Mouse (Mus musculus) monocyte, adult 5-6 weeks (primary cell): ENCODE measurements around the gene Pilrb1. TPM values are rescaled to one million over a fixed set of nuclear protein-coding genes. Genes with fewer than 3 reads are reported as not detected.
A peak's percentile ranks its signal among the peaks of the same experiment; 100 is the strongest.

ENCODE experiments used
- ATAC-seq: fragments of 153-309, 156-312 bp; replicated peaks from 2 replicates; pipeline ENCODE4 v1.8.0; 2017; ENCODE audit warnings: mild to moderate bottlenecking; ENCODE audit not compliant: low TSS enrichment, insufficient number of reproducible peaks, severe bottlenecking, poor library complexity, low FRiP score
- total RNA-seq: library from RNA; stranded (forward); fragments of 200-1000, 200-491, 200-594 nt; gene quantifications from 3 replicates; pipeline ENCODE4 v1.2.3, GENCODE M21; 2017

Gene Pilrb1
- total RNA-seq, 1 experiment from 2014 or later: 149 TPM

DNA sequence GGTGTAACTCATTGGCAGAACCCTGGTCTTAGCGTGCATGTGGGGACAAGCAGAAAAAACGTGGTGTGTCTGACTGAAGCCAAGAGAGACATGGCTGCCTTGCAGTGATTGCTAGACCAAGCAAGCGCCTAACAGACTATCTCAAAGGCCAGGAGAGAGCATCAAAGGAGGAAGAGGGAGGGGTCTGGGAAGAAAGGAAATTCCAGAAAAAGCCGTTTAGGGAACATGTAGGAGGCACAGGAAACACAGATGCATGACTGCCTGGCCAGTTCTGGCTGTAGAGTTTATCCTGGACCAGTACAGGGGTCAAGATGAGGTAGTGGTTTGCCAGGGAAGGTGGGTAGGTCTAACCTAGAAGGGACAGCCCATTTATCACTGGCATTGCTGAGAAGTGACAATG, 24.4 kb downstream of the Pilrb1 start:
- ATAC-seq: no peak

DNA sequence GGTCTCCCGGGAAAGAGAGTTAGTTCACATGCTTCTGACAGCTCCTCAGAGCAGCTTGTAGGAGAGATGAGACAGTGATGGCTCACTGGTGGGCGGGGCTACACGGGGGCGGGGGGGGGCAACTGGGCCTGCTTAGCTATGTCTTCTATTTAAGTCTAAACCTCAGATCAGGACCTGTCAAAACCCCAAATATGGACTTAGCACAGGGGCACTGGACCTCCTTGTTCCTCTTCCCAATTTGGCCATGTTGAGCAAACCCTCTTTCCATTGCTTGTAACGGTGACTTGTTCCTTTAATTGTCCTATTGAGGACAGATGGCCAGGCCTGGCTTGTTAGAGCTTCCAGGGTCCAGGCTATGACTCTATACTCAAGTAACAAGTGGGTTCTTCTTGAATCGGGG, 26.4 kb downstream of the Pilrb1 start:
- ATAC-seq: no peak; the same call in 1 of the 2 replicates

- peak; percentile 50 for ATAC-seq
Observed at GRCm38 (mm10) chr5:137831106-137831505, 26.8 kb downstream of the Pilrb1 start.

GRCm38 (mm10) chr5:137830238-137830637, 27.7 kb downstream of the Pilrb1 start:
- 0 out of 2 replicates have a peak, but pooled peaks have one; percentile 11 for ATAC-seq

GRCm38 (mm10) chr5:137828694-137829093, 29.2 kb downstream of the Pilrb1 start:
- peak; percentile 82 for ATAC-seq

GRCm38 (mm10) chr5:137826421-137826820, 31.5 kb downstream of the Pilrb1 start:
- no peak for ATAC-seq

- no peak for ATAC-seq
Observed at GRCm38 (mm10) chr5:137825971-137826370, 31.9 kb downstream of the Pilrb1 start.

DNA sequence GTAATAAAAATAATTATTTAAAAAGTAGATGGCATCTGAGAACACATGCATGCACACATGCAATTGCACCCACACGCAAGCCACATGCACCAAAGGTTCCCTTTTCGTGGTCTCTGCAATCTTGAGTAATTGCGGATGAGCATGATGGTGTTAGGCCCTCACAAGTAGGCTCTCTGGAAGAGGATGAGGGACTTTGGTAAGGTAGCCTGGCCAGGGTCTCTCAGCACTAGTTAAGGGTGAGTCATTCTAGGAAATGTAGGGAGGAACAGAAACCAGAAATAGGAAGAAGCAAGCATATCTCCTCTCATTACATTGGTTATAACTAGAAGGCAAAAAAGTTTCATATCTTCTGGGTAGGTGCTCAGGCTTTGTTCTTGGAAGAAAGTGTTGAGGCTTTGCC, 32.9 kb downstream of the Pilrb1 start:
- ATAC-seq: peak; percentile 38

- ATAC-seq: no peak
Observed at GRCm38 (mm10) chr5:137823455-137824045, 34.4 kb downstream of the Pilrb1 start.

- no peak for ATAC-seq
Observed at GRCm38 (mm10) chr5:137822602-137823001, 35.3 kb downstream of the Pilrb1 start.

DNA sequence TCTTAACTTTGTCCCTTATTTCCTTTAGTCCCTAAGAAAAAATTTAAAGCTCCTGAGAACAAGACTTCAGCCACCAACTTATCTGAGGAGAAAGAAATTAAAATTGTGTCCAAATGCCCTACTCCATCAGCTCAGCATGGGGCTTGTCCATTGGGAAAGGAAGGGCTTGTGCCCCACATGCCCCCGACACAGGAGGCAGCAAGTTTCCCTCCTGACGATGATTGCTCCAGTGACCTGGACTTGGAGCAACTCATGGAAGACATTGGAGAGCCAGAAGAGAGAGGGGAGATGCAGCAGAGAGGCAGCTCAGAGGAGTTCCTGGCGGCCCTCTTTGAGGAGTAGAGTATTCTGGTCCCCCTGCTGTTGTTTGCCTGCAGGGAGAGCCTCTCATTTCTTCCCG, 35.8 kb downstream of the Pilrb1 start:
- no peak for ATAC-seq

DNA sequence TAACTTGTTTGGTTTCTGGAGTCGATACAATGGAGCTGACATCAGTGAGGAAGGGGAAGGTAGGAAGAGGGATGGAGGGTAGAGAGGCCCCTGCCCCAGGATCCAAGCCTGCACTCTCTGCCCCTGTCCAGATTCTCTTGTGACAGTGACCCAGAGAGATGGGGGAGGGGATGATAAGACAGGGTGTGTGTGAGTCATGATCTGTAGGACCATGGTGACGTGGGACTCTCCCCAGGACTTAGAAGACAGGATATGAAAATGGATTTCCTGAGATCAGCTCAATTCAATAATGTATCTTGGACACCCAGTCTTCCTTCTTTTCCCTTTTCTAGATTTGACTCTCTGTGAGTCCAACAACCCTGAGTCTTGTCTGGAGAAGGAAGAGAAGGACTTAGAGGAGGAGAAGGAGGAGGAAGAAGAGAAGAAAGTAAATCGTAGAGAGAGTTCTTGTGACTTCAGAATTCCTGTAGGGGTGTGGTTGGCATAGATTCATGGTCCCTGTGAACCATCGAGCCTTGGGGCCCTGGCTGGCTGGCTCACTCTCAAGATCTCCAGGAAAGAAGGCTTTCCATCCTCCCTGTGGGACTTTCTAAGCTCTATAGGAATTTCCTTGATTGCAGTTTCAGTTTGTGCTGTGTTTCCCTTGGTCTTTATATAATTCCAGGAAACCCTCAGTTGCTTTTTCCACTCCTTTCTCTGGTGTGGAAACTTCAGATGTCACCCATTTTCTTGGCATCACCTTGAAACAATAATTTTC, 40.3 kb downstream of the Pilrb1 start:
- ATAC-seq: no peak

DNA sequence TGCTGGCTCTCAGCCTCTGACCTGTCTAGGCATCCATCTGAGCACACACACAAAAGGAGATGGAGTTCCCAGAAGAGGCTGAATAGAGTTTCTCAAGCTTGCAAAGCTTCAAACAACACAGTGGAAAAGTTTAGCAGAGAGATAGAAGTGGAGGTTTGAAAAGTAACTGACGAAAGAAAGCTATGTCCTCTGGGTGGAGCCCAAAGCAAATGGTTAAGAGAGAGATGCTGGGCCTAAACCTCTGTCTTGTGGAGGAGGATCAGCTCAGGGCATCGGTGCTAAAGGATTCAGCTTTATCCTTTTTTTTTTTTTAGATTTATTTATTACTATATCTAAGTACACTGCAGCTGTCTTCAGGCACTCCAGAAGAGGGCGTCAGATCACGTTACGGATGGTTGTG, 49.6 kb downstream of the Pilrb1 start:
- ATAC-seq: no peak

DNA sequence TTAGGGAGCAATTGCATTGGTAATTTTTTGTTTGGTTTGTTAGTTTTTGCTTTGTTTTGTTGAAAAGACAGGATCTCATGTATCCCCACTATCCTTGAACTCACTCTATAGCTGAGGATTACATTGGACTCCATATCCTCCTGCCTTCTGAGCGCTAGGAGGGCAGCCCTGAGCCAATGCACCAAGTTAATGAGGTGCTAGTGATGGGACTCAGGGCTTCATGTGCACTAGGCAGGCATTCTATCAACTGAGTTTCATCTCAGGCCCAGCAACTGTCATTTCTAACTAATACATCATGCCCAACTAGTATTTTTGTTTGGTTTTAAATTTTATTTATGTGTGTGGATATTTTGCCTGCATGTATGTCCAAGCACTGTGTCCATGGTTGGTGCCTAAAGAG, 51.7 kb downstream of the Pilrb1 start:
- ATAC-seq: no peak

Other genes starting within 250 kb of the Pilrb1 start
- gene Pcolce, start 244.3 kb downstream of the Pilrb1 start, total RNA-seq: not detected in 3 replicates
- gene Fbxo24, start 229.1 kb downstream of the Pilrb1 start, total RNA-seq: not detected in 3 replicates
- gene Lrch4, start 229.0 kb downstream of the Pilrb1 start, total RNA-seq: 34.9 to 86.0 TPM (median 77.2 TPM) in 3 replicates
- gene Gm20605, start 228.9 kb downstream of the Pilrb1 start, total RNA-seq: 12.9 to 28.7 TPM (median 25.9 TPM) in 3 replicates
- 20.7 to 64.8 TPM (median 21.8 TPM) in 3 replicates for gene Sap25, start 216.8 kb downstream of the Pilrb1 start, total RNA-seq
- gene Irs3, start 212.4 kb downstream of the Pilrb1 start, total RNA-seq: 0.10 TPM in 1 of 3 replicates, not detected in the others
- gene Agfg2, start 173.4 kb downstream of the Pilrb1 start, total RNA-seq: 7.7 to 11.8 TPM (median 9.0 TPM) in 3 replicates
- gene Nyap1, start 116.5 kb downstream of the Pilrb1 start, total RNA-seq: 0.19 to 1.2 TPM (median 0.43 TPM) in 3 replicates
- gene Tsc22d4, start 112.4 kb downstream of the Pilrb1 start, total RNA-seq: 65.2 to 107 TPM (median 70.0 TPM) in 3 replicates
- 8.7 to 10.8 TPM (median 9.5 TPM) in 3 replicates for gene Ppp1r35, start 79.3 kb downstream of the Pilrb1 start, total RNA-seq
- gene Mepce, start 70.5 kb downstream of the Pilrb1 start, total RNA-seq: 20.7 to 27.6 TPM (median 21.5 TPM) in 3 replicates
- gene Zcwpw1, start 70.3 kb downstream of the Pilrb1 start, total RNA-seq: 5.5 to 18.4 TPM (median 12.3 TPM) in 3 replicates
- 231 to 298 TPM (median 257 TPM) in 3 replicates for gene Pilra, start 21.8 kb downstream of the Pilrb1 start, total RNA-seq
- gene Pilrb2, start 13.7 kb upstream of the Pilrb1 start, total RNA-seq: 111 to 176 TPM (median 151 TPM) in 3 replicates
- gene Cyp3a13, start 63.5 kb upstream of the Pilrb1 start, total RNA-seq: not detected in 3 replicates
- gene Gjc3, start 105.0 kb upstream of the Pilrb1 start, total RNA-seq: 0.29 TPM in 1 of 3 replicates, not detected in the others
- not detected in 3 replicates for gene Azgp1, start 123.4 kb upstream of the Pilrb1 start, total RNA-seq
- not detected in 3 replicates for gene Smok3a, start 163.2 kb upstream of the Pilrb1 start, total RNA-seq
- not detected in 3 replicates for gene Smok3b, start 163.3 kb upstream of the Pilrb1 start, total RNA-seq
- not detected in 3 replicates for gene Smok3c, start 195.1 kb upstream of the Pilrb1 start, total RNA-seq
- gene Zkscan1, start 227.0 kb upstream of the Pilrb1 start, total RNA-seq: 13.7 to 19.2 TPM (median 14.7 TPM) in 3 replicates